Mouse (Mus musculus) Patski (cell line): Measurements from ENCODE around the gene Acsf3. TPM values are rescaled to one million over a fixed set of nuclear protein-coding genes. Genes with fewer than 3 reads are reported as not detected.

Source experiments
- ATAC-seq: fragments of 100-300 bp; one replicate; pipeline ENCODE4 v1.8.0; 2021
- CTCF ChIA-PET: fragments of 350-600 bp; sonication (Branson Sonifier 250); formaldehyde crosslinking; loops from one replicate; lab custom pipeline; 2022; ENCODE audit warnings: inconsistent platforms; lab: Charles Lee
- POLR2A ChIA-PET: fragments of 350-600 bp; sonication (Branson Sonifier 250); formaldehyde crosslinking; loops from one replicate; lab custom pipeline; 2022; ENCODE audit warnings: antibody characterized with exemption, inconsistent platforms; lab: Charles Lee
- DNase-seq: peaks from one replicate; pipeline ENCODE4 v3.0.0-alpha.2; 2011; ENCODE audit warnings: low read depth, low spot score
- H3K27me3 ChIP-seq: fragments of 371-371 bp; one replicate; pipeline ENCODE4 v1.5.1; 2021
- CTCF ChIP-seq: fragments of 100-300 bp; IDR thresholded peaks from one replicate; pipeline ENCODE4 v1.5.1; 2021
- in situ Hi-C: fragments of 300-500 bp; cut with MboI; formaldehyde crosslinking; loops from 3 replicates; pipeline ENCODE4 v1.11.1; 2018; ENCODE audit warnings: low pct_unique_long_range_greater_than_20kb, mixed read lengths
- polyA plus RNA-seq: library from polyadenylated mRNA; unstranded; gene quantifications from one replicate; pipeline ENCODE4 v1.2.3, GENCODE M21; 2021

Acsf3 gene
- polyA plus RNA-seq, 1 experiment from 2014 or later: 25.5 TPM

GRCm38 (mm10) chr8:122761109-122761508, 14.2 kb upstream of the Acsf3 start:
- in situ Hi-C loops: no loop called here
- CTCF ChIA-PET: interaction anchor here (1.0 kb wide), 1 partner anchor 9 kb away, joined by 3 read pairs; no protein-coding TSS in a partner anchor
- POLR2A ChIA-PET: no interaction called here
- ATAC-seq (no peak), DNase-seq (no peak)
- H3K27me3 ChIP-seq: peaks cover 66% of the 10 kb centered on the region
- no peak for TF ChIP-seq CTCF

- DNase-seq: no peak
- CTCF ChIA-PET: no interaction called here
- ATAC-seq: no peak
- TF ChIP-seq CTCF: no peak
- in situ Hi-C loops: no loop called here
- POLR2A ChIA-PET: no interaction called here
- peaks cover 67% of the 10 kb centered on the region for H3K27me3 ChIP-seq
These were observed 12.5 kb upstream of the Acsf3 start for GRCm38 (mm10) chr8:122762731-122763266.

GRCm38 (mm10) chr8:122763267-122763738, 12.0 kb upstream of the Acsf3 start:
- ChIA-PET CTCF (no interaction called here), POLR2A (no interaction called here)
- no peak for ATAC-seq
- in situ Hi-C loops: no loop called here
- DNase-seq: no peak
- TF ChIP-seq CTCF: no peak
- H3K27me3 ChIP-seq: peaks cover 62% of the 10 kb centered on the region

- no peak for TF ChIP-seq CTCF
- no peak for DNase-seq
- in situ Hi-C loops: no loop called here
- ChIA-PET CTCF (no interaction called here), POLR2A (no interaction called here)
- peaks cover 57% of the 10 kb centered on the region for H3K27me3 ChIP-seq
- no peak for ATAC-seq
These were observed 10.4 kb upstream of the Acsf3 start for GRCm38 (mm10) chr8:122764790-122765474.

GRCm38 (mm10) chr8:122766189-122766588, 9.1 kb upstream of the Acsf3 start:
- ChIA-PET POLR2A (interaction anchor here (0.6 kb wide), 1 partner anchor 312 kb away, joined by 6 read pairs; no protein-coding TSS in a partner anchor), CTCF (no interaction called here)
- ATAC-seq (no peak), DNase-seq (no peak)
- TF ChIP-seq CTCF: no peak
- peaks cover 62% of the 10 kb centered on the region for H3K27me3 ChIP-seq
- in situ Hi-C loops: no loop called here

- ChIA-PET CTCF (no interaction called here), POLR2A (interaction anchor here (0.6 kb wide), 1 partner anchor 312 kb away, joined by 6 read pairs; no protein-coding TSS in a partner anchor)
- peaks cover 60% of the 10 kb centered on the region for H3K27me3 ChIP-seq
- no peak for TF ChIP-seq CTCF
- ATAC-seq (peak; percentile 31), DNase-seq (peak; percentile 17)
- in situ Hi-C loops: no loop called here
These were observed 8.6 kb upstream of the Acsf3 start for GRCm38 (mm10) chr8:122766647-122767200.

GRCm38 (mm10) chr8:122767229-122767628, 8.1 kb upstream of the Acsf3 start:
- no peak for ATAC-seq
- in situ Hi-C loops: no loop called here
- TF ChIP-seq CTCF: no peak
- ChIA-PET POLR2A (no interaction called here), CTCF (no interaction called here)
- DNase-seq: no peak
- peaks cover 63% of the 10 kb centered on the region for H3K27me3 ChIP-seq

GRCm38 (mm10) chr8:122769251-122770058, 5.8 kb upstream of the Acsf3 start:
- no peak for TF ChIP-seq CTCF
- ChIA-PET CTCF (interaction anchor here (0.9 to 1.4 kb wide), 2 partner anchors 8 to 24 kb away, joined by 3 read pairs; no protein-coding TSS in a partner anchor), POLR2A (no interaction called here)
- no peak for DNase-seq
- in situ Hi-C loops: no loop called here
- H3K27me3 ChIP-seq: peaks cover 62% of the 10 kb centered on the region
- no peak for ATAC-seq

- no peak for DNase-seq
- no peak for TF ChIP-seq CTCF
- ATAC-seq: no peak
- CTCF ChIA-PET: no interaction called here
- POLR2A ChIA-PET: no interaction called here
- H3K27me3 ChIP-seq: peaks cover 36% of the 10 kb centered on the region
- in situ Hi-C loops: no loop called here
These were observed 2.7 kb upstream of the Acsf3 start for GRCm38 (mm10) chr8:122772431-122773060.

- ATAC-seq (no peak), DNase-seq (no peak)
- peaks cover 10% of the 10 kb centered on the region for H3K27me3 ChIP-seq
- no peak for TF ChIP-seq CTCF
- in situ Hi-C loops: no loop called here
- CTCF ChIA-PET: no interaction called here
- POLR2A ChIA-PET: interaction anchor here (0.7 kb wide), 1 partner anchor 28 kb away, joined by 3 read pairs; no protein-coding TSS in a partner anchor
These were observed 2.4 kb downstream of the Acsf3 start for GRCm38 (mm10) chr8:122777701-122778100.
